Mouse (Mus musculus) megakaryocyte, adult 5-6 weeks (primary cell): ENCODE data around the gene Dusp28. TPM values are rescaled to one million over a fixed set of nuclear protein-coding genes. Genes with fewer than 3 reads are reported as not detected.

Experiments used
- ATAC-seq: 2 replicates; pipeline ENCODE4 v1.8.0; 2016; ENCODE audit warnings: mild to moderate bottlenecking, inconsistent platforms; ENCODE audit not compliant: poor library complexity, severe bottlenecking
- total RNA-seq, 2 experiments: library from RNA; stranded (forward) in 1 of 2; stranded (reverse) in 1 of 2; fragments of 153-499, 151-499 nt in 1 of 2; fragments of 221-1000, 200-1000 nt in 1 of 2; gene quantifications; 2 replicates each; pipeline versions ENCODE4 v1.2.3 to v1.2.4; 2015 to 2017

Gene Dusp28
- total RNA-seq (2015) (8.2 and 8.9 TPM in 2 replicates), total RNA-seq (2017) (2.0 and 2.4 TPM in 2 replicates)

GRCm38 (mm10) chr1:92906779-92907631, at the start of gene Dusp28:
TSS of gene Dusp28 (plus strand) at chr1:92906981.
- ATAC-seq = peak; percentile 69

GRCm38 (mm10) chr1:92861503-92861902, 45.3 kb upstream of the Dusp28 start:
- no peak for ATAC-seq

- ATAC-seq = no peak
Observed at GRCm38 (mm10) chr1:92863268-92863667, 43.5 kb upstream of the Dusp28 start.

- no peak for ATAC-seq
Observed at GRCm38 (mm10) chr1:92866170-92866569, 40.6 kb upstream of the Dusp28 start.

- ATAC-seq = no peak
Observed at GRCm38 (mm10) chr1:92869985-92870384, 36.8 kb upstream of the Dusp28 start.

GRCm38 (mm10) chr1:92872666-92873065, 34.1 kb upstream of the Dusp28 start:
- ATAC-seq = no peak

- no peak for ATAC-seq
Observed at GRCm38 (mm10) chr1:92874011-92874410, 32.8 kb upstream of the Dusp28 start.

GRCm38 (mm10) chr1:92875360-92876111, 31.2 kb upstream of the Dusp28 start:
- no peak for ATAC-seq

GRCm38 (mm10) chr1:92877431-92877978, 29.3 kb upstream of the Dusp28 start:
- no peak for ATAC-seq

- no peak for ATAC-seq
Observed at GRCm38 (mm10) chr1:92878066-92878741, 28.6 kb upstream of the Dusp28 start.

GRCm38 (mm10) chr1:92879266-92879665, 27.5 kb upstream of the Dusp28 start:
- no peak for ATAC-seq

GRCm38 (mm10) chr1:92880101-92880500, 26.7 kb upstream of the Dusp28 start:
- ATAC-seq = no peak

- no peak for ATAC-seq
Observed at GRCm38 (mm10) chr1:92881982-92882381, 24.8 kb upstream of the Dusp28 start.

GRCm38 (mm10) chr1:92888901-92889655, 17.7 kb upstream of the Dusp28 start:
- ATAC-seq = no peak

GRCm38 (mm10) chr1:92892791-92893190, 14.0 kb upstream of the Dusp28 start:
- ATAC-seq = no peak

GRCm38 (mm10) chr1:92893896-92894295, 12.9 kb upstream of the Dusp28 start:
- no peak for ATAC-seq

- ATAC-seq = peak; percentile 97
Observed at GRCm38 (mm10) chr1:92895089-92895488, 11.7 kb upstream of the Dusp28 start.

GRCm38 (mm10) chr1:92902786-92903185, 4.0 kb upstream of the Dusp28 start, which contains the start of gene Ankmy1:
TSS of gene Ankmy1 (minus strand) at chr1:92902906.
- ATAC-seq = no peak

- no peak for ATAC-seq
Observed at GRCm38 (mm10) chr1:92903627-92904026, 3.2 kb upstream of the Dusp28 start.

GRCm38 (mm10) chr1:92905703-92906310, 974 bp upstream of the Dusp28 start:
- no peak for ATAC-seq
